ENCODE assay signal across 13 mouse cellular contexts in the genomic region with DNA sequence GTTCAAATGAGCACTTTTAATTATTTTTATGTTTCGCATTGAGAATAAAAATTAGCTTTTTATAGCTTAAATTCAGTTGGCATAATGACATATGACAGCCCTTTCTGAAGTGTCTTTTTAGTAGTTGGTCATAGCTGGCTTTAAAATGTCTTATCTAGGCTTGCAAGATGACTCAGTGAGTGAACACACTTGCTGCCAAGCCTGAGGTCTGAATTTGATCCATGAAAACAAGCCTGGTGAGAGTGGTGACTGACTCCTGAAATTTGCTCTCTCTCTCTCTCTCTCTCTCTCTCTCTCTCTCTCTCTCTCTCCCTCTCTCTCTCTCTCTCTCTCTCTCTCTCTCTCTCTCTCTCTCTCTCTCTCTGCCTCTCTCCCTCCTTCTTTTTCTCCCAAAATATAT.
"Had no signal": no experiment of that assay in that cellular context is flagged by ENCODE, and none has a peak within 500 bp of the region (broad histone marks: within the 10 kb centered on the region; RNA-seq: fewer than 3 reads in every experiment).

No protein-coding gene starts in this region.

- DNase-seq: kidney, postnatal 10 days; kidney, postnatal 36 days; left cerebral cortex, postnatal 4 days; liver, postnatal 0 days; lung, embryonic 14.5 days; lung, postnatal 36 days; retina, postnatal 1 day; right cerebral cortex, postnatal 25 days; spleen, adult 18-20 months; thymus, postnatal 25 days had no signal

- ATAC-seq: liver, postnatal 0 days; lung, postnatal 0 days; midbrain, embryonic 13.5 days; midbrain, embryonic 16.5 days had no signal
